Mouse (Mus musculus) brain, embryonic 14.5 days (tissue): ENCODE data around the gene Tmem151b.

Experiments used
- CTCF ChIP-seq: fragments of 200-500 bp; IDR thresholded peaks from 2 replicates; pipeline ENCODE4 v1.5.1; 2012; ENCODE audit warnings: inconsistent platforms, mild to moderate bottlenecking, moderate library complexity, borderline replicate concordance; ENCODE audit not compliant: insufficient read depth, insufficient read length; ENCODE audit errors: extremely low read depth
- POLR2A ChIP-seq: fragments of 200-500 bp; IDR thresholded peaks from 2 replicates; pipeline ENCODE4 v1.6.1; 2012; ENCODE audit warnings: mild to moderate bottlenecking, inconsistent platforms, borderline replicate concordance; ENCODE audit not compliant: poor library complexity, insufficient read depth, insufficient read length, severe bottlenecking; ENCODE audit errors: extremely low read depth

DNA sequence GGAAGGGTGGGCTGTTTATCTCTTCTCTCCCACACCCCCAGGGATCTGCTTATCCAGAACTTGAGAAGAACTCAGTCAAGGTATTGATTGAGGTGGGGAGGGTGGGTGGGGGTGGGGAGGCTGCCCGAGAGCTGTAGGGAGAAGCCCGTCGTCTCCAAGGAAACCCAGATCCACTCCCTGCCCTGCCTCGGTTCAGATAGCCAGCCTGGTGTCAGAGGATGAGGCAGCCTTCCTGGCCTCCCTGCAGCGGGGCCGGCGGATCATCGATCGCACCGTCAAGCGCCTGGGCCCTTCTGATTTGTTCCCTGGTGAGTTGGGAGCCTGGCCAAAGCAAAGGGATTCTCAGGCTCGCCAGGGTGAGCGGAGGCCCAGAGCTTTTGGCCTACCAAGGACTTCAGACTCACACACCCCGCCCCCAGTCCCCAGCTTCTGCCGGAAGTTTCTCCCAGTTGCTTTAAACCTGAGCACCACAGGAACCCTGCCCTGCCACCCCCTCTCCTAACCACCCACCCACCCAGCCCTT lies 34.2 kb downstream of the Tmem151b start:
- no peak for TF ChIP-seq CTCF
- no peak for TF ChIP-seq POLR2A
